Mouse (Mus musculus) lung, adult 2 months (tissue): Measurements from ENCODE around the gene Smurf2. TPM values are rescaled to one million over a fixed set of nuclear protein-coding genes. Genes with fewer than 3 reads are reported as not detected.

Experiments
- DNase-seq: peaks from one replicate; pipeline ENCODE4 v3.0.0; 2022
- H3K4me1 ChIP-seq: fragments of 200-500 bp; 2 replicates; pipeline ENCODE4 v1.6.1; 2011; ENCODE audit warnings: low read length; ENCODE audit not compliant: control insufficient read depth, insufficient read depth
- H3K4me3 ChIP-seq: fragments of 200-500 bp; replicated peaks from 2 replicates; pipeline ENCODE3; 2011; ENCODE audit warnings: low read depth, mild to moderate bottlenecking, control low read depth, low read length; ENCODE audit errors: extremely low read depth
- CTCF ChIP-seq: fragments of 200-500 bp; IDR thresholded peaks from 2 replicates; pipeline ENCODE4 v1.5.1; 2011; ENCODE audit warnings: mild to moderate bottlenecking, low read length, control low read depth; ENCODE audit not compliant: insufficient read depth
- POLR2A ChIP-seq: fragments of 200-500 bp; IDR thresholded peaks from 2 replicates; pipeline ENCODE4 v1.6.1; 2011; ENCODE audit warnings: low read depth, mild to moderate bottlenecking, control low read depth, low read length, borderline replicate concordance; ENCODE audit errors: extremely low read depth
- WGBS: fragments of 180-500 bp; shearing (Covaris S2); methylation state at CpG from one replicate; pipeline ENCODE4 v1.1.7; 2018; 5-methylcytosine and 5-hydroxymethylcytosine counted together
- polyA plus RNA-seq: library from polyadenylated mRNA; depleted of rRNA; stranded (reverse); fragments of >200 nt; gene quantifications from 2 replicates; pipeline ENCODE4 v1.2.3, GENCODE M21; 2012; rRNA removed

Gene Smurf2
- polyA plus RNA-seq, 1 experiment: 24.7 TPM

DNA sequence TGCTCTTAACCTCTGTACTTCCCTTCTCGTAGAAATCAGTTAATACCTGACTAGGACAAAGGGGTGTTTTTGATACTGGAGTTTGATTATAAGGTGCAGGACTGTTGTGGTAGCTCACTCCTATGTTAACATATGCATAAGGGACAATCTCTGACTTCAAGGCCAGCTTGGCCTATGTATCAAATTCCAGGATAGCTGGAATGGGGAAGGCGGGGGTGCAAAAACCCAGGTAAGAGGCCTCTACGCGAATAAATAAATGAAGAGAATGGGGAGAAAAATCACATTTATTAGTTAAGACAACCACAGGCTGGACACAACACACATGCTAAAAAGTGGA is 140.5 kb downstream of the Smurf2 start:
- DNase-seq: no peak
- peaks cover 14% of the 10 kb centered on the region for H3K4me1 ChIP-seq
- WGBS: 66% methylated on average over 4 of the region's 4 CpGs

DNA sequence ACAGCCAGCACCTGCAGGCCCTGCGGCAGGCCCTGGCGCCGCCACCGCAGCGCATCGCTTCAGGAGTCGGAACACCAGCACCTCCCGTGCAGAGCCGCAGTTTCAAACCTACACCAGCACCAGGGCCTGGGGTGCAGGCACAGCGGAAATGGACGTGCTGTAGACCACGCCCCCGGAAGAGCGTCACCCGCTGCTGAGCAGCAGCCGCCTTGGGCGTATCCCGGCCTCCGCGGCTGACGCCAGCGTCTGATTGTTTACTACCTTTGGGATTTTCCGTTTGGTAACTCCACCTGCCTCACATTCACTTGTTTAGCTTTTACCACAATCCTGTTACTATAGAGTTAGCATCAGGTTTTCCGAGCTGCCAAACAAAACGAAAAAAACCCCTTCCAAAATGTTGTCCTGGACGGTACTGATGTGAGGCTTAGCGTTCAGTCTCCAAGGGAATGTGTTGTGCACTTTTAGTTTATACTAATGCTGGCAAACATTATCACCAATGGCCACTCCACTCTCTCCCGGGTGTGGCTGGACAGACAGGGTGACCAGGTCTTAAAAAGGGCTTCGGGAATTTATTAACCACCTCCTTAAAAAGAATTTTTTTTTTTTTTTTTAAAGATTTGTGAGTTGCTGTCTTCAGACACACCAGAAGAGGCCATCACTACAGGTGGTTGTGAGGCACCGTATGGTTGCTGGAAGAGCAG is 141.0 kb downstream of the Smurf2 start, which contains the start of gene Polg2:
Polg2 (minus strand) TSS at position 150 of the 701 bp plus-strand sequence.
- Histone ChIP-seq H3K4me1 (peaks cover 14% of the 10 kb centered on the region), H3K4me3 (peak within 1 kb of the TSS; percentile 83)
- DNase-seq: peak; percentile 91
- WGBS: under 1% methylated on average over 30 of the region's 30 CpGs
- TF ChIP-seq POLR2A (peak; percentile 97), CTCF (no peak)

More for the DNA sequence above, 140.5 kb downstream of the Smurf2 start:
- TF ChIP-seq CTCF (no peak), POLR2A (no peak)
- no peak overlapping the region for H3K4me3 ChIP-seq

DNA sequence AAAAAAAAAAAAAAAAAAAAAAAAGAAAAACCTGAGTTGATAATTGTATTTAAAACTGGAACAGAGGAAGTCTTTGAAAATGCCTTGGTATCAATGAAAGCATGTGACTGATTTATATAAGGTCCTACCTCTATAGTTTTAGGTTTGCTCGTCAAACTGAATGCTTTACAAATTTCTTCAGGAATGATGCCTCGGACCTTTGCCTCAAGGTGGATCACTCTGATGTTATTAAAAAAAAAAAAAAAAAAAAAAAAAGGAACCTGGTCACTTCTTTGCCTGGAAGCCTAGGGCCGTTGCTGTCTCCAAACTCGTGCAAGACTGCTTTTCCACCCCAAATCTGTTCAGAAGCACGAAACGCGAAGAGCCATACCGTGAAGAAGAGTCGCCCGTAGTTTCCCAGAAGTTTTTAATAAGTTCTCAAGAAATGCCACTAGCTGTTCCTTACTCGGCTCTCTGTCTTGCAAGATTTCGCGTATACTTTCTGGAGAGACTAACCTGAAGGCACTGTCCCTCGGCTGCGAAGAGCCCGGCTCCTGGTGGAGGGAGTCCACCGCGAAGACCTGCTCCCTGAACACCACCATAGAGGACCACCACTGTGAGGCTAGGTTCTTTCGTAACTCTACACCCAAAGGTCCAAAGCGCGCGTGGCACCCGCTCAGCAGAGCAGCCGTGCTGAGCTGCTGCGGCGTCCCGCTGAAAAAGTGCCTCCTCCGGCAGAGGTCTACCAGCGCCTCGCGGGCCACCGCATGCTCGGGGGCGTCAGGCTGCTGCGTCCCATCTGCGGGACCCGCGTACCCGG is 141.7 kb downstream of the Smurf2 start:
- 2% methylated on average over 39 of the region's 39 CpGs for WGBS
- DNase-seq: no peak
- Histone ChIP-seq H3K4me3 (peak overlapping the region; percentile 83), H3K4me1 (peaks cover 14% of the 10 kb centered on the region)
- TF ChIP-seq POLR2A: no peak
- TF ChIP-seq CTCF: no peak

DNA sequence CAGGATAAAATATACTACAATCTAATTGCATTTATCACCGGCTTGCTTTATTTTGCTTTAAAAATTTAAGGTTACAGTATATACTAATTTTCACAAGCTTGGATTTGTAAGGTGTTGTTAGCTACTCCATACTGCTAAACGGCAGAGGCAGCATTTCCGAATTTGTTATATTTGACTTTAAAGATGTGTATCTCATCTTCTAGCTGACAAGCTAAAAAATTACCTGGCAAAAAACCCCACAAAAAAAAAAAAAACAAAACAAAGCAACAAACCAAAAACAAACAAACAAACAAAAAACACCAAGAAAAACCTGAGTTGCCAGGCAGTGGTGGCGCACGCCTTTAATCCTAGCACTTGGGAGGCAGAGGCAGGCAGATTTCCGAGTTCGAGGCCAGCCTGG is 142.4 kb downstream of the Smurf2 start:
- WGBS: 86% methylated on average over 7 of the region's 7 CpGs
- H3K4me3 ChIP-seq: no peak overlapping the region
- TF ChIP-seq CTCF (no peak), POLR2A (no peak)
- DNase-seq: no peak
- peaks cover 10% of the 10 kb centered on the region for H3K4me1 ChIP-seq

DNA sequence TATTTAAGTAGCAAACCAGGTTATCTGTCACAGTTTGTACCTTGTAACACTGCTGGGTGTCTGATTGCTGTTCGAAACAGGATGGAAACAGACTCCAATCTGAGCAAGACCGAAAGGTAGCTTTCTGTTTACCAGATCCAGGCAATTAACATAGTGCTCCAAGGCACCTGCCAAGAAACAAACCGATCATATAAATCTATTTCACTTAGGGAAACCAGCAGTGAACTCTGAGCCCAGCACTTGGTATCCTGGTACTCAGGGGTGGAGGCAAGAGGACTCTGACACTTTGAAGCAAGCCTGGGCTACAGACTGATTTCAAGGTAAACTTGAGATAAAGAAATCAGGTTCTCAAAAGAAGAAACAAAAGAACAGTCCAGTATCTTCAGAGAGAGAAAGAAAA is 143.1 kb downstream of the Smurf2 start:
- TF ChIP-seq CTCF (no peak), POLR2A (no peak)
- H3K4me1 ChIP-seq: peaks cover 10% of the 10 kb centered on the region
- no peak overlapping the region for H3K4me3 ChIP-seq
- DNase-seq: no peak
- 66% methylated on average over 3 of the region's 3 CpGs for WGBS

DNA sequence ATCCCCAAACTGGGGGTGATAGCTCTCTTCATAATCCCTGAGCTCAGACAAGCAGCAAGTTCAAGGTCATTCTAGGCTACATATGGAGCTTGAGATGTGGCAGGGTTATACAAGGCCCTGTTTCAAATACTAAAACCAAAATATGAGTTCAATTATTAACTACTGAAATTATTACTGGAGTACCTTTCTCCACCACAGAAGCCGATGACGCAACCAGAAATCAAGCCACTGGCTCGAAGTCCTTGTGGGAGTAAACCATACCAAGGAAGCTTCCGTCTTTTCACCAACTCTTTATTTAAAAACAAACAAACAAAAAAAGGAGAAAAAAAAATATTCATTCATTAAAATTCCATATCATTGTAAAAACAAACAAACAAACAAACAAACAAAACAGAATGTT is 143.6 kb downstream of the Smurf2 start:
- TF ChIP-seq CTCF: no peak
- no peak for TF ChIP-seq POLR2A
- 81% methylated on average over 4 of the region's 4 CpGs for WGBS
- H3K4me1 ChIP-seq: peaks cover 10% of the 10 kb centered on the region
- H3K4me3 ChIP-seq: no peak overlapping the region
- no peak for DNase-seq

DNA sequence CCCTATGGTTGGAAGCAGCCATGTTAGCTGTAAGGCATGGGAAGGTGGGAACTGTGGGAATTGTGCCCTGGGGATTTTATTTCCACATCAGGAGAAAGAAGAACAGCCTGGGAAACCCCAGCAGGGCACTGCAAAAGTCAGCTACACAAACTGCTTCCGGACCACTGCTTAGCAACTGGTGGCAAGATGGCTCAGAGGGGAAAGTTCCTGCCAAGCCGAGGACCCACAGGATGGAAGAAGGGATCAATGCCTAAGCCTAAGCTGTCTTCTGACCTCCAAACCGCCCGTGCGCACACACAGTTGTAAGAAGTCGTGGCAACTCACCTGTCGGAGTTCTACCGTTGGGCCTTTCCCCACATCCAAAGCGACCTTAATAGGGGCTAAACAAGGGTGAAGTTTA is 147.5 kb downstream of the Smurf2 start:
- H3K4me3 ChIP-seq: no peak overlapping the region
- 92% methylated on average over 9 of the region's 9 CpGs for WGBS
- no peak for DNase-seq
- TF ChIP-seq POLR2A: no peak
- no peak for TF ChIP-seq CTCF
- H3K4me1 ChIP-seq: no peaks in the 10 kb centered on the region; the same call in 1 of the 2 replicates

DNA sequence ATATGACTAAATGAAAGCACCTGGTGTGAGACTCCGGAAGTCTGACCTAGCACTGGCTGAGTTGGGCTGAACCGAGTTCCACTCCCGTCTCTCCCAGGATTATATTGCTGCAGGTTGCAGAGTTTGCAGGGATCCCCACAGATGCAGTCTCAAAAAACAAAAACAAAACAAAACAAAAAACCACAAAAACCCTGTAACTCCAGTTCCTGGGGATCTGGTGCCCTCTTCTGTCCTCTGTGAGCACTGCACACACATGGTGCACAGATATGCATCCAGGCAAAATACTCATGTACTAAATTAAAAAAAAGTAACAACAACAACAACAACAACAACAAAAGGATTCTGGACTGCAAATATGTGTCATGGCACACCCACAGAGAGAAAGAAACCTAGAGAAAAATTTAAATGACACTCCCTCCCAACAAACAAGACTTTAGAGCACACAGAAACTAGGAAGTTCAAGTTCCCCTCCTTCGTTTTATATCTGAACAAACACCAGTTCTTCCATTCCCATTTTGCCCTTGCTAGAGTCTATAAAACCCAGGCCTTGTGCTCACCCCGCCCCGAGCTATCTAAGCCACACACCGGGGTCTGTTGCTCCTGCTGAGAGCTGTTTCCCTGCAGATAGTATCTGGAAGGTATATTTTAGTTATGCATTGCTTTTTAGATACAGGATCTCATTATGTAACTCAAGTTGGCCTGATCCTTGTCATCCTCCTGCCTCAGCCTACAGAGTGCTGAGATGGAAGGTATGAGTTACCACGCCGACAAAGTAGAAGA is 150.1 kb downstream of the Smurf2 start:
- WGBS: 95% methylated on average over 9 of the region's 9 CpGs
- no peak overlapping the region for H3K4me3 ChIP-seq
- H3K4me1 ChIP-seq: no peaks in the 10 kb centered on the region; the same call in 1 of the 2 replicates
- no peak for TF ChIP-seq POLR2A
- peak; percentile 45 for TF ChIP-seq CTCF
- no peak for DNase-seq

Other genes with a start within 250 kb of the Smurf2 start
- gene Pecam1, start 170.1 kb downstream of the Smurf2 start, polyA plus RNA-seq: 225 and 283 TPM in 2 replicates
- 1.0 and 3.0 TPM in 2 replicates for gene Milr1, start 169.5 kb downstream of the Smurf2 start, polyA plus RNA-seq
- 4.8 and 6.3 TPM in 2 replicates for gene Polg2, start 141.2 kb downstream of the Smurf2 start, polyA plus RNA-seq
- 539 and 718 TPM in 2 replicates for gene Ddx5, start 131.5 kb downstream of the Smurf2 start, polyA plus RNA-seq
- gene Cep95, start 131.5 kb downstream of the Smurf2 start, polyA plus RNA-seq: 1.9 and 2.9 TPM in 2 replicates
- gene Kpna2, start 78.8 kb upstream of the Smurf2 start, polyA plus RNA-seq: 3.0 and 13.6 TPM in 2 replicates
- 39.7 and 53.1 TPM in 2 replicates for gene 1810010H24Rik, start 105.0 kb upstream of the Smurf2 start, polyA plus RNA-seq
- gene Bptf, start 211.4 kb upstream of the Smurf2 start, polyA plus RNA-seq: 25.0 and 27.3 TPM in 2 replicates